ENCODE assay signal across 7 mouse cellular contexts in the genomic region with DNA sequence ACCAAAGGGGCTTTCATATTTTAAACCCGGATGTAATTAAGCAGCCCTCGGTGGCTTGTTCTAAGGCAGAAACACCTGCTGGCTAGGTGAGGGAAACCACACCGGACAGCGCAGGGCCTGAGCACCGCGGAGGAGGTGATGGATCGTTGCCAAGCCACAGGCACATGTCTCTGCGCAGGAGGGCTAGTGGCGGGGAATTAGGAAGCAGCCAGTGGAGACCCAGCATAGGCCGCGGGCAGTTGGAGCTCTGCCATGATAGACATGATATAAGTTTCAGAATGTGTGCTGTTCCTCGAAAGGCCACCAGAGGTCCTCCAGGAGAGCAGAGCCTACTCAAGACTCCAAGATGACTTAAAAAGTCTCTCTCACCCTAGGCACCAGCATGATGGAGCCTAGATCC. TPM values are rescaled to one million over a fixed set of nuclear protein-coding genes. Genes with fewer than 3 reads are reported as not detected.
A peak's percentile ranks its signal among the peaks of the same experiment; 100 is the strongest.
DNase-seq lines count a peak whose midpoint lies in the region; ATAC-seq and TF ChIP-seq lines count a peak whose summit lies in the region.

No protein-coding gene starts in this region.

- no peak for DNase-seq in left cerebral cortex, adult 2 months (ENCODE audit: extremely low spot score in 1 of 2, low spot score in 2 of 2)
- DNase-seq in left cerebral cortex, postnatal 36 days (ENCODE audit: low spot score in 2 of 2): no peak
- peak; percentile 66 for DNase-seq in ES-E14 (ENCODE audit: low read depth, low spot score)
- DNase-seq in liver, postnatal 0 days: no peak
- no peak for DNase-seq in adrenal gland, postnatal 36 days

- no peak for TF ChIP-seq POLR2A in bone marrow, adult 2 months (IDR thresholded peaks at IDR 0.05; ENCODE audit: borderline replicate concordance, control insufficient read depth, low read depth, low read length)

- in situ Hi-C loops in ES-E14 (cut with MboI; ENCODE audit: low sequenced_read_pairs in 2 of 2, unreplicated experiment in 2 of 2): no loop called here

- no peaks in the 10 kb centered on the region for H3K4me1 ChIP-seq in ES-E14 (ENCODE audit: control insufficient read depth in 2 of 2, insufficient read depth in 2 of 2, low read length in 2 of 2, poor library complexity in 1 of 2)
- H3K4me1 ChIP-seq in bone marrow, adult 2 months (ENCODE audit: control insufficient read depth, insufficient read depth, low read length): peaks cover 1% of the 10 kb centered on the region; the same call in 1 of the 2 replicates
- H3K4me1 ChIP-seq in liver, postnatal 0 days (ENCODE audit: insufficient read depth): peaks cover 3% of the 10 kb centered on the region; the same call in 1 of the 2 replicates
- H3K4me1 ChIP-seq in heart, embryonic 11.5 days (ENCODE audit: control insufficient read depth, insufficient read depth, low read length): peaks cover 3% of the 10 kb centered on the region

- no peaks in the 10 kb centered on the region for H3K9me3 ChIP-seq in ES-E14 (ENCODE audit: control insufficient read depth, insufficient read depth, low read depth, low read length)
- peaks cover 3% of the 10 kb centered on the region; the same call in 1 of the 2 replicates for H3K9me3 ChIP-seq in liver, postnatal 0 days (ENCODE audit: low read length)
- no peaks in the 10 kb centered on the region; the same call in 1 of the 2 replicates for H3K9me3 ChIP-seq in heart, embryonic 11.5 days (replicated peaks; ENCODE audit: control insufficient read depth, low read length)

- intact Hi-C loops in left cerebral cortex, adult 2 months (cut with DNase I): no loop called here
- intact Hi-C loops in left cerebral cortex, postnatal 36 days (cut with DNase I): no loop called here

- peak; percentile 53 for TF ChIP-seq CTCF in left cerebral cortex, adult 2 months (IDR thresholded peaks at IDR 0.05)
- TF ChIP-seq CTCF in bone marrow, adult 2 months (IDR thresholded peaks at IDR 0.05; ENCODE audit: control insufficient read depth, insufficient read depth, low read length): peak; percentile 36; the same call in 1 of the 2 replicates
- TF ChIP-seq CTCF in liver, postnatal 0 days (IDR thresholded peaks at IDR 0.05; ENCODE audit: low read depth): peak; percentile 56

- H3K4me3 ChIP-seq in left cerebral cortex, adult 2 months: no peak overlapping the region
- no peak overlapping the region for H3K4me3 ChIP-seq in ES-E14 (ENCODE audit: insufficient read depth in 1 of 2, low read depth in 1 of 2, low read length in 2 of 2, poor library complexity in 1 of 2, severe bottlenecking in 1 of 2)
- H3K4me3 ChIP-seq in bone marrow, adult 2 months (replicated peaks; ENCODE audit: control insufficient read depth, low read depth, low read length): no peak overlapping the region
- H3K4me3 ChIP-seq in liver, postnatal 0 days (ENCODE audit: low read depth, low read length): no peak overlapping the region
- H3K4me3 ChIP-seq in heart, embryonic 11.5 days (ENCODE audit: low read depth, low read length): no peak overlapping the region

- no peak overlapping the region for H3K27ac ChIP-seq in left cerebral cortex, adult 2 months
- H3K27ac ChIP-seq in ES-E14 (ENCODE audit: insufficient read depth, low read depth, low read length, poor library complexity, severe bottlenecking): no peak overlapping the region
- no peak overlapping the region for H3K27ac ChIP-seq in bone marrow, adult 2 months (ENCODE audit: control insufficient read depth, insufficient read depth, low read depth, low read length, poor library complexity)
- no peak overlapping the region for H3K27ac ChIP-seq in liver, postnatal 0 days (ENCODE audit: low read depth)
- H3K27ac ChIP-seq in heart, embryonic 11.5 days (ENCODE audit: low read depth, low read length): no peak overlapping the region

- no peaks in the 10 kb centered on the region for H3K27me3 ChIP-seq in liver, postnatal 0 days (ENCODE audit: insufficient read depth, low read length)
- H3K27me3 ChIP-seq in heart, embryonic 11.5 days (ENCODE audit: control insufficient read depth, insufficient read depth, low read length): no peaks in the 10 kb centered on the region

- H3K4me2 ChIP-seq in liver, postnatal 0 days (ENCODE audit: low read depth, low read length): no peak overlapping the region
- H3K4me2 ChIP-seq in heart, embryonic 11.5 days: no peak overlapping the region

- WGBS in bone marrow, adult 2 months: 11% methylated on average over 12 of the region's 12 CpGs
- WGBS in liver, postnatal 0 days (ENCODE audit: insufficient replicate concordance): 75% methylated on average over 12 of the region's 12 CpGs
- 62% methylated on average over 12 of the region's 12 CpGs for WGBS in heart, embryonic 11.5 days (ENCODE audit: insufficient replicate concordance)

- no peak for ATAC-seq in liver, postnatal 0 days
- ATAC-seq in heart, embryonic 11.5 days (replicated peaks; ENCODE audit: insufficient number of reproducible peaks, low FRiP score, low TSS enrichment): no peak

- H3K9ac ChIP-seq in ES-E14 (ENCODE audit: insufficient read depth, low read depth, low read length, poor library complexity, severe bottlenecking): no peak overlapping the region
- no peak overlapping the region for H3K9ac ChIP-seq in liver, postnatal 0 days (replicated peaks)
- H3K9ac ChIP-seq in heart, embryonic 11.5 days (ENCODE audit: low read depth, low read length): no peak overlapping the region

- no peak for TF ChIP-seq EP300 in liver, postnatal 0 days (IDR thresholded peaks at IDR 0.05; ENCODE audit: low read depth)

- no peaks in the 10 kb centered on the region for H3K36me3 ChIP-seq in ES-E14 (ENCODE audit: control insufficient read depth, insufficient read depth, low read length, poor library complexity, severe bottlenecking)
- no peaks in the 10 kb centered on the region for H3K36me3 ChIP-seq in liver, postnatal 0 days (replicated peaks; ENCODE audit: insufficient read depth, low read length)
- no peaks in the 10 kb centered on the region for H3K36me3 ChIP-seq in heart, embryonic 11.5 days (ENCODE audit: control insufficient read depth, insufficient read depth, low read length)

TF ChIP-seq in ES-E14, 5 proteins besides CTCF, POLR2A, EP300 and RAD21:
- TF ChIP-seq ZC3H11A (IDR thresholded peaks at IDR 0.05; ENCODE audit: borderline replicate concordance, low read depth, low read length) (no peak), MAFK (IDR thresholded peaks at IDR 0.05; ENCODE audit: insufficient read depth, low read depth, low read length) (no peak), ZNF384 (IDR thresholded peaks at IDR 0.05; ENCODE audit: low read depth, low read length) (no peak), CHD2 (IDR thresholded peaks at IDR 0.05; ENCODE audit: low read depth, low read length) (no peak), HCFC1 (IDR thresholded peaks at IDR 0.05; ENCODE audit: borderline replicate concordance, insufficient read depth, low read length) (no peak)

RNA-seq across cellular contexts. Expression of a gene that starts 15.4 kb away (rescaled TPM):
- total RNA-seq in left cerebral cortex, adult 2 months (2021): 100 to 1,000 TPM; 127 to 131 TPM
- 100 to 1,000 TPM; 115 to 130 TPM for total RNA-seq in left cerebral cortex, postnatal 36 days (2021)
- 10.7 and 11.1 TPM in 2 replicates for total RNA-seq in ES-E14 (2012; rRNA removed)
- 3.7 and 4.5 TPM in 2 replicates for polyA plus RNA-seq in bone marrow, adult 2 months (2011; ENCODE audit: insufficient read depth, insufficient read length, low replicate concordance, missing spikeins)
- polyA plus RNA-seq in liver, postnatal 0 days (2015; fragmentation: Nextera tagmentation; extraction: Ambion mirVana): 5.3 and 7.1 TPM in 2 replicates
- total RNA-seq in adrenal gland, postnatal 36 days (2021): 10 to 100 TPM; 24.1 to 31.1 TPM
- polyA plus RNA-seq in heart, embryonic 11.5 days (2014; fragmentation: Nextera tagmentation; extraction: Ambion mirVana): 31.9 and 38.6 TPM in 2 replicates

RNA-seq across cellular contexts. Expression of a gene that starts 32.7 kb away (rescaled TPM):
- 100 to 1,000 TPM; 304 to 314 TPM for total RNA-seq in left cerebral cortex, adult 2 months (2021)
- 100 to 1,000 TPM; 305 to 337 TPM for total RNA-seq in left cerebral cortex, postnatal 36 days (2021)
- total RNA-seq in ES-E14 (2012; rRNA removed): 14.3 and 16.8 TPM in 2 replicates
- 38.7 and 52.2 TPM in 2 replicates for polyA plus RNA-seq in bone marrow, adult 2 months (2011; ENCODE audit: insufficient read depth, insufficient read length, low replicate concordance, missing spikeins)
- 6.2 and 7.2 TPM in 2 replicates for polyA plus RNA-seq in liver, postnatal 0 days (2015; fragmentation: Nextera tagmentation; extraction: Ambion mirVana)
- 10 to 100 TPM; 35.0 to 42.6 TPM for total RNA-seq in adrenal gland, postnatal 36 days (2021)
- 18.8 and 21.4 TPM in 2 replicates for polyA plus RNA-seq in heart, embryonic 11.5 days (2014; fragmentation: Nextera tagmentation; extraction: Ambion mirVana)

Comparison
In these comparisons a context has a peak if more than half of its experiments do, and no peak if none do; other contexts are left out.
1. RNA of a gene that starts 32.7 kb away (total RNA-seq): 305 to 337 TPM in left cerebral cortex, postnatal 36 days and 304 to 314 TPM in left cerebral cortex, adult 2 months; 35.0 to 42.6 TPM in adrenal gland, postnatal 36 days and 14.3 to 16.8 TPM in ES-E14; every median in the first group is over 4 times any median in the second.
2. Peak in every context shown above with its lines, with median percentiles within 50 percentile points of each other: CTCF ChIP-seq.